Mouse (Mus musculus) hindbrain, postnatal 0 days (tissue): ENCODE measurements at regions not wholly inside any gene's neighbourhood (a gene's known extent, or its start where the extent isn't known, plus 50 kb on each side); places are given as distances from the start of the nearest gene placed in this dataset.
A peak's percentile ranks its signal among the peaks of the same experiment; 100 is the strongest.

Experiments
- ATAC-seq: fragments of 200-750 bp; cut with Nextera tagmentation; 2 replicates; pipeline ENCODE4 v1.8.0; 2017; ENCODE audit warnings: mild to moderate bottlenecking, moderate TSS enrichment, moderate library complexity
- DNase-seq: peaks from one replicate; pipeline ENCODE4 v3.0.0-alpha.2; 2015; ENCODE audit warnings: low spot score
- H3K27ac ChIP-seq: fragments of 300-500 bp; sonication (generic); 2 replicates; pipeline ENCODE4 v1.5.1; 2014; ENCODE audit warnings: mild to moderate bottlenecking
- H3K27me3 ChIP-seq: fragments of 300-500 bp; sonication (generic); 2 replicates; pipeline ENCODE4 v1.6.1; 2014; ENCODE audit warnings: low read length, mixed read lengths; ENCODE audit not compliant: insufficient read depth
- H3K36me3 ChIP-seq: fragments of 300-500 bp; sonication (generic); 2 replicates; pipeline ENCODE4 v1.6.1; 2014; ENCODE audit warnings: low read length, mixed read lengths; ENCODE audit not compliant: insufficient read depth
- H3K4me1 ChIP-seq: fragments of 300-500 bp; sonication (generic); 2 replicates; pipeline ENCODE4 v1.6.1; 2014; ENCODE audit warnings: antibody characterized with exemption, low read length, mixed read lengths; ENCODE audit not compliant: insufficient read depth
- H3K4me2 ChIP-seq: fragments of 300-500 bp; sonication (generic); 2 replicates; pipeline ENCODE4 v1.6.1; 2014; ENCODE audit warnings: low read depth, mild to moderate bottlenecking, low read length, moderate library complexity, mixed read lengths
- H3K4me3 ChIP-seq: fragments of 300-500 bp; sonication (generic); 2 replicates; pipeline ENCODE4 v1.5.1; 2014; ENCODE audit warnings: low read length
- H3K9ac ChIP-seq: fragments of 300-500 bp; sonication (generic); replicated peaks from 2 replicates; pipeline ENCODE4 v1.6.1; 2014; ENCODE audit warnings: mild to moderate bottlenecking, low read length, moderate library complexity, mixed read lengths
- H3K9me3 ChIP-seq: fragments of 300-500 bp; sonication (generic); 2 replicates; pipeline ENCODE4 v1.6.1; 2016; ENCODE audit warnings: low read length, mixed read lengths
- CTCF ChIP-seq: IDR thresholded peaks from 2 replicates; pipeline ENCODE4 v1.5.1; 2016; ENCODE audit warnings: antibody characterized with exemption, control low read depth, low read depth
- WGBS: fragments of 180-500 bp; shearing (Covaris S2); extraction: QIAGEN DNeasy Blood & Tissue Kit; methylation state at CpG from one replicate; pipeline ENCODE4 v1.1.7; 2014; 5-methylcytosine and 5-hydroxymethylcytosine counted together

- TF ChIP-seq CTCF, result no peak
- Histone ChIP-seq H3K27ac (no peak overlapping the region), H3K9me3 (no peaks in the 10 kb centered on the region), H3K27me3 (no peaks in the 10 kb centered on the region), H3K4me1 (no peaks in the 10 kb centered on the region), H3K4me3 (no peak overlapping the region), H3K4me2 (no peak overlapping the region), H3K36me3 (no peaks in the 10 kb centered on the region), H3K9ac (no peak overlapping the region)
- WGBS, result 83% methylated on average over 1 of the region's 1 CpGs
- ATAC-seq (no peak), DNase-seq (no peak)
These were observed 307.7 kb upstream of the Sfrp2 start for GRCm38 (mm10) chr3:83458450-83458849.

GRCm38 (mm10) chr3:83479251-83479650 lies 286.9 kb upstream of the Sfrp2 start:
- no peak overlapping the region for H3K4me3 ChIP-seq
- H3K4me1 ChIP-seq, result no peaks in the 10 kb centered on the region
- no peak overlapping the region for H3K4me2 ChIP-seq
- H3K9ac ChIP-seq, result no peak overlapping the region
- H3K9me3 ChIP-seq, result no peaks in the 10 kb centered on the region
- no peak for DNase-seq
- 81% methylated on average over 3 of the region's 3 CpGs for WGBS
- no peak for ATAC-seq
- no peak overlapping the region for H3K27ac ChIP-seq
- H3K27me3 ChIP-seq, result no peaks in the 10 kb centered on the region
- H3K36me3 ChIP-seq, result no peaks in the 10 kb centered on the region
- no peak for TF ChIP-seq CTCF

- Histone ChIP-seq H3K4me3 (no peak overlapping the region), H3K4me2 (no peak overlapping the region), H3K4me1 (no peaks in the 10 kb centered on the region), H3K9me3 (no peaks in the 10 kb centered on the region), H3K36me3 (no peaks in the 10 kb centered on the region), H3K9ac (no peak overlapping the region), H3K27me3 (no peaks in the 10 kb centered on the region), H3K27ac (no peak overlapping the region)
- TF ChIP-seq CTCF, result no peak
- WGBS, result 71% methylated on average over 1 of the region's 1 CpGs
- ATAC-seq (no peak), DNase-seq (no peak)
These were observed 285.9 kb upstream of the Sfrp2 start for GRCm38 (mm10) chr3:83480176-83480575.

GRCm38 (mm10) chr3:83486192-83486716 lies 279.9 kb upstream of the Sfrp2 start:
- no peaks in the 10 kb centered on the region for H3K4me1 ChIP-seq
- no peak overlapping the region for H3K4me2 ChIP-seq
- no peaks in the 10 kb centered on the region for H3K9me3 ChIP-seq
- TF ChIP-seq CTCF, result no peak
- no peak overlapping the region for H3K27ac ChIP-seq
- H3K36me3 ChIP-seq, result no peaks in the 10 kb centered on the region
- H3K9ac ChIP-seq, result no peak overlapping the region
- H3K27me3 ChIP-seq, result no peaks in the 10 kb centered on the region
- WGBS, result 71% methylated on average over 7 of the region's 7 CpGs
- H3K4me3 ChIP-seq, result no peak overlapping the region
- ATAC-seq, result peak; percentile 68; the same call in 1 of the 2 replicates
- peak; percentile 42 for DNase-seq

GRCm38 (mm10) chr3:83495584-83495983 lies 270.5 kb upstream of the Sfrp2 start:
- no peaks in the 10 kb centered on the region for H3K36me3 ChIP-seq
- no peaks in the 10 kb centered on the region for H3K4me1 ChIP-seq
- 10% methylated on average over 1 of the region's 1 CpGs for WGBS
- no peak for DNase-seq
- no peaks in the 10 kb centered on the region for H3K9me3 ChIP-seq
- H3K27ac ChIP-seq, result no peak overlapping the region
- no peak overlapping the region for H3K9ac ChIP-seq
- TF ChIP-seq CTCF, result peak; percentile 50
- no peak overlapping the region for H3K4me2 ChIP-seq
- no peak overlapping the region for H3K4me3 ChIP-seq
- no peak for ATAC-seq
- no peaks in the 10 kb centered on the region for H3K27me3 ChIP-seq

GRCm38 (mm10) chr3:83503901-83504300 lies 262.2 kb upstream of the Sfrp2 start:
- no peak for TF ChIP-seq CTCF
- 11% methylated on average over 7 of the region's 7 CpGs for WGBS
- Histone ChIP-seq H3K4me1 (no peaks in the 10 kb centered on the region), H3K36me3 (no peaks in the 10 kb centered on the region), H3K9ac (no peak overlapping the region), H3K9me3 (no peaks in the 10 kb centered on the region), H3K4me2 (no peak overlapping the region), H3K4me3 (no peak overlapping the region), H3K27me3 (no peaks in the 10 kb centered on the region), H3K27ac (no peak overlapping the region)
- DNase-seq, result no peak
- no peak for ATAC-seq

- Histone ChIP-seq H3K4me2 (no peak overlapping the region), H3K27ac (no peak overlapping the region), H3K36me3 (no peaks in the 10 kb centered on the region), H3K9ac (no peak overlapping the region), H3K4me1 (no peaks in the 10 kb centered on the region), H3K4me3 (no peak overlapping the region), H3K9me3 (no peaks in the 10 kb centered on the region), H3K27me3 (no peaks in the 10 kb centered on the region)
- ATAC-seq (no peak), DNase-seq (no peak)
- TF ChIP-seq CTCF, result no peak
- WGBS, result 72% methylated on average over 4 of the region's 4 CpGs
These were observed 249.5 kb upstream of the Sfrp2 start for GRCm38 (mm10) chr3:83516614-83517013.
